Comparison of ENCODE assay signal across 9 mouse cellular contexts in genomic region chr2:170192731-170193149, GRCm38 (mm10). TPM values are rescaled to one million over a fixed set of nuclear protein-coding genes. Genes with fewer than 3 reads are reported as not detected.
DNase-seq lines count a peak whose midpoint lies in the region; ATAC-seq lines count a peak whose summit lies in the region.
"Had no signal": no experiment of that assay in that cellular context is flagged by ENCODE, and none has a peak within 500 bp of the region (broad histone marks: within the 10 kb centered on the region; RNA-seq: fewer than 3 reads in every experiment).

No protein-coding gene starts in this region.

- H3K9ac ChIP-seq in midbrain, embryonic 16.5 days (ENCODE audit: low read depth, low read length) = 0 out of 2 replicates have a peak overlapping the region, but pooled peaks have one; percentile 22

- no peak for DNase-seq in heart, embryonic 10.5 days (ENCODE audit: low spot score)
- DNase-seq in heart, postnatal 25 days (ENCODE audit: low spot score) = no peak
- DNase-seq in embryo, embryonic 10 days (ENCODE audit: low spot score) = peak; percentile 71
- peak; percentile 68 for DNase-seq in heart, postnatal 4 days
- peak; percentile 58 for DNase-seq in limb, embryonic 10.5 days (ENCODE audit: low spot score)
- DNase-seq in Muller cell, postnatal 12 days (ENCODE audit: inconsistent ontology term) = no peak
- no peak for DNase-seq in layer of hippocampus, postnatal 25 days (ENCODE audit: extremely low spot score in 1 of 2, low spot score in 1 of 2)

- ATAC-seq in midbrain, embryonic 16.5 days = peak; percentile 72; the same call in 1 of the 2 replicates
- ATAC-seq: Patski had no signal

- H3K4me2 ChIP-seq in midbrain, embryonic 16.5 days (ENCODE audit: low read length) = peak overlapping the region; percentile 50

- H3K27ac ChIP-seq in heart, embryonic 10.5 days = peak overlapping the region; percentile 84; the same call in 1 of the 2 replicates
- H3K27ac ChIP-seq in limb, embryonic 10.5 days = peak overlapping the region; percentile 22
- H3K27ac ChIP-seq in midbrain, embryonic 16.5 days (ENCODE audit: low read length) = peak overlapping the region; percentile 67

- 28% methylated on average over 7 of the region's 7 CpGs for WGBS in heart, embryonic 10.5 days
- 28% methylated on average over 7 of the region's 7 CpGs for whole genome bisulfite sequencing in limb, embryonic 10.5 days
- WGBS in midbrain, embryonic 16.5 days = 25% methylated on average over 7 of the region's 7 CpGs

- H3K9me3 ChIP-seq in heart, embryonic 10.5 days = no peaks in the 10 kb centered on the region
- H3K9me3 ChIP-seq in limb, embryonic 10.5 days (replicated peaks) = no peaks in the 10 kb centered on the region
- H3K9me3 ChIP-seq in midbrain, embryonic 16.5 days (replicated peaks; ENCODE audit: control insufficient read depth, low read length, poor library complexity, severe bottlenecking) = no peaks in the 10 kb centered on the region

- no peaks in the 10 kb centered on the region for H3K27me3 ChIP-seq in heart, embryonic 10.5 days (ENCODE audit: insufficient read depth, poor library complexity, severe bottlenecking)
- no peaks in the 10 kb centered on the region for H3K27me3 ChIP-seq in limb, embryonic 10.5 days (ENCODE audit: low read depth, poor library complexity, severe bottlenecking)
- H3K27me3 ChIP-seq in midbrain, embryonic 16.5 days (ENCODE audit: control insufficient read depth, insufficient read depth, low read depth, low read length) = no peaks in the 10 kb centered on the region
- H3K27me3 ChIP-seq: Patski had no signal

- no peaks in the 10 kb centered on the region for H3K36me3 ChIP-seq in heart, embryonic 10.5 days
- H3K36me3 ChIP-seq in limb, embryonic 10.5 days = no peaks in the 10 kb centered on the region
- H3K36me3 ChIP-seq in midbrain, embryonic 16.5 days (ENCODE audit: control insufficient read depth, insufficient read depth, low read length) = no peaks in the 10 kb centered on the region

- H3K4me3 ChIP-seq in heart, embryonic 10.5 days = peak overlapping the region; percentile 43
- peak overlapping the region; percentile 39 for H3K4me3 ChIP-seq in limb, embryonic 10.5 days
- H3K4me3 ChIP-seq in midbrain, embryonic 16.5 days (ENCODE audit: low read depth, low read length) = no peak overlapping the region

- peaks cover 25% of the 10 kb centered on the region for H3K4me1 ChIP-seq in heart, embryonic 10.5 days
- peaks cover 26% of the 10 kb centered on the region for H3K4me1 ChIP-seq in limb, embryonic 10.5 days
- peaks cover 15% of the 10 kb centered on the region for H3K4me1 ChIP-seq in midbrain, embryonic 16.5 days (ENCODE audit: control insufficient read depth, insufficient read depth, low read length)

- intact Hi-C loops in heart, postnatal 25 days (cut with DNase I) = no loop called here

RNA-seq across cellular contexts. Expression of gene Zfp217, which starts 44.8 kb away (rescaled TPM):
- polyA plus RNA-seq in heart, embryonic 10.5 days (2016; fragmentation: Nextera tagmentation; extraction: Ambion mirVana) = 3.2 and 3.7 TPM in 2 replicates
- total RNA-seq in heart, postnatal 25 days (2021) = 10 to 100 TPM in 1 of 2 experiments, 1 to 10 TPM in 1; 9.6 to 13.0 TPM
- total RNA-seq in heart, postnatal 4 days (2021) = 10 to 100 TPM; 18.8 to 19.3 TPM
- 3.9 and 4.1 TPM in 2 replicates for polyA plus RNA-seq in limb, embryonic 10.5 days (2016; fragmentation: Nextera tagmentation; extraction: Ambion mirVana)
- 0.87 and 1.0 TPM in 2 replicates for polyA plus RNA-seq in midbrain, embryonic 16.5 days (2015; fragmentation: Nextera tagmentation; extraction: Ambion mirVana)
- 1 to 10 TPM; 2.6 to 5.4 TPM for total RNA-seq in layer of hippocampus, postnatal 25 days (2021)

Comparison
In these comparisons a context has a peak if more than half of its experiments do, and no peak if none do; other contexts are left out.
1. DNase-seq: peak in embryo, embryonic 10 days (single experiment), heart, postnatal 4 days (single experiment) and limb, embryonic 10.5 days (single experiment); none in heart, embryonic 10.5 days (single experiment), heart, postnatal 25 days (single experiment), Muller cell, postnatal 12 days (single experiment) and layer of hippocampus, postnatal 25 days (0 of 2).
2. H3K27ac ChIP-seq: peak in every context shown above with its lines; median percentile 84 in heart, embryonic 10.5 days; 67 in midbrain, embryonic 16.5 days; 22 in limb, embryonic 10.5 days.